Mouse (Mus musculus) adrenal gland, postnatal 25 days (tissue): ENCODE measurements at regions not wholly inside any gene's neighbourhood (a gene's known extent, or its start where the extent isn't known, plus 50 kb on each side); places are given as distances from the start of the nearest gene placed in this dataset.

ENCODE experiments used
- DNase-seq: peaks from one replicate; pipeline ENCODE4 v3.0.0; 2021; ENCODE audit warnings: mixed read lengths

DNA sequence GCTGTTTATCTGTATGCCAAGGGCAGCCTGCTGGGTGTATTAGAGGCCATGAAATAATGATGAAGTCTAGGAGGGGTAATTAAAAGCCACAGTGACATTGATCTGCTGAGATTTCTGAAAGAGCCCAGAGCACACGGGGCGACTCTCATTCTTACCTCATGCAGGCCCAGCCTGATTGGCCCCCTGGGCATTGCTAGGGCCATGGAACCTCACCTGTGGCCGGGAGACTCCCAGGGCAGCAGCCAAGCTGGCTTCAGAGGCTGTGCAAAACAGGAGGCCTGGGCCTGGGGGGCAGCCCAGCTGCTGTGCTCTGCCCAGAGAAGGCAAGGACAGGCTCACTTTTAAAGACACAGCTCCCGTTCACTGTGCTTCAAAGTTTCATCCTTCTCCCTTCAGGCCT lies 366.4 kb upstream of the 3110018I06Rik start:
- DNase-seq = no peak

DNA sequence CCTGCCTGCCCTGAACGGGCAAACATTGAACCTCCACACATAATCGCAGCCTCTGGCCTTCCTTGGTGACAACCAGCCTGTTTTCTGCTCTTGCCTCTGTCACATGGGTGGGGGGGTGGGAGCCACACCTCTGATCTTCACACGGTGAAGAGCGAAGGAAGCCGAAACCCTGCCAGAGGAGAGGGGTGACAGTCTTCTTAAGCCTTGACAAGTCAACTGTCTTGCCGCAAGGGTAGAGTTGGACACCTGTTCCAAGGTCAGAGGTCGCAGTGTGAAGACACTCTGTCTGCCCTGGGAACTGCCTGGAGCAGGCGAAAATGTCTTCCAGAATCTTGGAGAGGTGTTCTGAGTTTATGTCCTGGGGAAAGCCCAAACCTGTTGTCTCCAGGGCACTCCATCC lies 364.8 kb upstream of the 3110018I06Rik start:
- DNase-seq = no peak

- DNase-seq = no peak
Observed at GRCm38 (mm10) chr12:107124263-107124885, 364.1 kb upstream of the 3110018I06Rik start.

DNA sequence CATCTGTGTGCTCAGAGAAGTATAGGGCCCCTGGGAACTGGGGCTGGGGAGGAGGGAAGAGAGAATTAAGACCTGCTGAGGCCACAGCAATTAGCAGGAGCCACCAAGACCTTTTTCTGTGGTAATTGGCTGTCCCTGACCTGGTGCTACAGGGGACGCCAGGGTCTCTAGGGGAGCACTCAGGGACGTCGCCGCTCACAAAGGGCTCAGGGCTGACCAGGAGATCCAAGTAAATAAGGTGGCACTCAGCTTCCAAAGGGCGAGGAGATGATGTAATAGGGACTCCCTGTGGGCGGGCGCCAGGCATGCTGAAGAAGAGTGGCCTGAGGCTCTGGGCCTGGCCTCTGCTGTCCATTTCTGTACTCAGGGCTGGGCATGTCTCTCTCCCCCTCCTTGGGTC lies 363.2 kb upstream of the 3110018I06Rik start:
- DNase-seq = no peak

- no peak for DNase-seq
Observed at GRCm38 (mm10) chr12:107126056-107126455, 362.4 kb upstream of the 3110018I06Rik start.

DNA sequence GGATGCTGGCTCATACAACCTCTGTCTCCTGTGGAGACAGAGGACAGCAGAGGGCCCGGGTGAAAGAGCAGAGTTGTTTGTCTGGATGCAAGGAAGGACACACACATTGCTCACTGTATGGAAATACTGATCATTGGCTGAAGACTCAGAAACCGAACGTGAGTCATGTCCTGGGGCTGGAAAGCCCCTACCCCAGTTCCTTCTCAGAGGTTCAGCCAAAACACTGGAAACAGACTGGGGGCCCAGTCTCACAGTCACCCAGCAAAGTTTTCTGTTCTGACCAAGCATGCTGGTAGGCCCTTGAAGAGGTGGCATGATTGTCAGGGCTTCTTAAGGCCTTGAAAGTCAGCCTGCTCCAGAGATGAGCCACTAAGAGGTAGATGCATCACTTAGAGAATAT lies 360.8 kb upstream of the 3110018I06Rik start:
- no peak for DNase-seq

GRCm38 (mm10) chr12:107129232-107129631 lies 359.2 kb upstream of the 3110018I06Rik start:
- DNase-seq = no peak

DNA sequence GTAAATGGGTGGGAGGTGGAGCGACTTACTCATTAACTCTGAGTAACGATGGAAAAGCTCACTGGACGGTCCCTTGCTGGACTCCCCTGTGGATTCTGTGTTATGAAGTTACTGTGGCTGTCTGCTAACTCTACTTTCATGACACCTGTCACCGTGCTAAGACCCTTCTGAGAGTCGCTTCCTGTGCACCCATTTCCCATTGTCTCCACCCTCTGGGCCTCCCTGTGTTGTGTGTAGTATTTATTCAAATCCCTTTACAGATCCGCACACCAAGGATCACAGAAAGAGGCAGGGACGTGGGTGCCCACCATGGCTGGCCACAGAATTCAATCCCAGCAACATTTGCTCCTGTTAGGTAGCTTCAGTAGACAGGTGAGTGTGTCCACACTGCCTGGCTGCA lies 357.1 kb upstream of the 3110018I06Rik start:
- no peak for DNase-seq

DNA sequence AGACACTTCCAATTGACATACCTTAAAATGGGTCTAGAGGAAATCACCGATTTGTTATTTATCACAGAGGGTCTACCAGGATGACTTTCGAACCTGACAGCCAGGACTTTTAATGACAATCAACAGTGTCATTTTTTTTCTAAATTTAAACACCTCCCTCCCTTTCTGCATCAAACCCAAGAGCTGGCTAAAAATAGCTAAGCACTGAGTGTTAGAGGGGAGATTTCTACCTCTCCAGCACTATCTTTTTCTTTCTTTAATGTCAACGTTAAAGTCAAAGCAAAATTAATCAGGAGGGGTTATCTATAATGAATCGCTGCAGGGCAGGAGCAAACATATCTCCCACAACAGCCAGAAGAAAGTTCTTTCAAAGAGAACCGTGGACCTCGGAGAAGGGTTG lies 356.6 kb upstream of the 3110018I06Rik start:
- no peak for DNase-seq

GRCm38 (mm10) chr12:107132501-107132900 lies 355.9 kb upstream of the 3110018I06Rik start:
- no peak for DNase-seq

- no peak for DNase-seq
Observed at GRCm38 (mm10) chr12:107134353-107134752, 354.1 kb upstream of the 3110018I06Rik start.

- no peak for DNase-seq
Observed at GRCm38 (mm10) chr12:107138677-107139400, 349.6 kb upstream of the 3110018I06Rik start.

- DNase-seq = no peak
Observed at GRCm38 (mm10) chr12:107140957-107141595, 347.4 kb upstream of the 3110018I06Rik start.

DNA sequence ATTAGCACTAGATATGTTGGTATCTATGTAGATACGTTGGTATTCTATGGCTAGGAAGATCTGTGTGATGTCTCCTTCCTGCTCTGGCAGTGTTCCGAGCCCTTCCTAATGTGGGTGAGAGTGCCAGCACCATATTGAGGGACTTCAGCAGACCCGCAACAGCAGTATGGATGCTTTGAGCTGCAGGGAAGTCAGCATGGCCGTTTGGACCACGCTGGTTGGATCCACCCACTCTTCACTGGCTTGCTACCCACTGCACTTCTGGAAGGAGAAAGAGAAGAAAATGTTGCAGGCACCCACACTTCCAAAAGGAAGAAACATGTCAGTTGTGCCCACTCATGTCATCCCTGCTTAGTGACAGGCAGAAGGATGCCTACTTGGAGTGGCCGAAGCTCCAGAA lies 346.2 kb upstream of the 3110018I06Rik start:
- no peak for DNase-seq

DNA sequence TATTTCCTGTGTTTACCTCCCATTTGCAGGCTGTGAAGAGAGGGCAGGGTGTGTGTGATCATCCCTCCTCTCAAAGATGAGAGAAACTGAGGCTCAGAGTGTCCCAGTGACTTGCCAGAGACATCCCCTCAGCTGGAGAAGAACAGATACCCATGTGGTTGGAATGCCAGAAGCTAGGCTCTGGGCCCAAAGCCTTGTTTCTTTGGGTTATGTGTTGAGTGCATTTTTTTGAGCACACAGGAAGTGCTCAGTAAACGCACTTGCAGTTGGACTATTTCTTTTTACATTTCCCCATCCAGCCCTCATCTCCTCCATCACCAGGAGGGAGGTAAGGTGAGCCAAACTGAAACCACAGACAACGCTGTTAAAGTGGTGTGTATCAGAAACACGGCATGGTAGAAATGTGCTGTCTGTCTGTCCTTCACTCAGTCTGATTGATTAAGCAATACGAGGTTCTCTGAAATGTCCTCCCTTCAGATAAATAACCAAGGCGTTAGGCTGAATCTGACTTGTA lies 341.8 kb upstream of the 3110018I06Rik start:
- no peak for DNase-seq

- DNase-seq = no peak
Observed at GRCm38 (mm10) chr12:107148451-107148850, 340.0 kb upstream of the 3110018I06Rik start.

DNA sequence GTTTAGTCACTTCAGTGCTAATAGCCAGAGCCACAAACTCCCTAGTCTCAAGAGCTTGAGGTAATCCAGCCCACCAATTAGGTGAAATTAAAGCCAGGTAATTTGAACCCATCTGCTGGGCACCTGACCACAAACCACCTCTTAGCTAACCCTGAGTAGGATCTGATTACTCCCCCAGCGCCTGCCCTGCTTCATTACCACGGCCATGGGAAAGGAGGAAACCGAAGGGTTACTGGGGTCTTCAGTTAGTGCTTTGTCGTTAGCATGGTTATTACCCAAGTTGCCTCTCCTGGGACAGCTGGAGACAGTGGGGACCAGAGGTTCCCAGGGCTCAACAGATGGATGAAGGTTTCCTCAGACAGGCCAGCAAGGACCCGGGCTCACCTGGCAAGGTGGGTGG lies 337.3 kb upstream of the 3110018I06Rik start:
- no peak for DNase-seq

GRCm38 (mm10) chr12:107154668-107155067 lies 333.8 kb upstream of the 3110018I06Rik start:
- no peak for DNase-seq

DNA sequence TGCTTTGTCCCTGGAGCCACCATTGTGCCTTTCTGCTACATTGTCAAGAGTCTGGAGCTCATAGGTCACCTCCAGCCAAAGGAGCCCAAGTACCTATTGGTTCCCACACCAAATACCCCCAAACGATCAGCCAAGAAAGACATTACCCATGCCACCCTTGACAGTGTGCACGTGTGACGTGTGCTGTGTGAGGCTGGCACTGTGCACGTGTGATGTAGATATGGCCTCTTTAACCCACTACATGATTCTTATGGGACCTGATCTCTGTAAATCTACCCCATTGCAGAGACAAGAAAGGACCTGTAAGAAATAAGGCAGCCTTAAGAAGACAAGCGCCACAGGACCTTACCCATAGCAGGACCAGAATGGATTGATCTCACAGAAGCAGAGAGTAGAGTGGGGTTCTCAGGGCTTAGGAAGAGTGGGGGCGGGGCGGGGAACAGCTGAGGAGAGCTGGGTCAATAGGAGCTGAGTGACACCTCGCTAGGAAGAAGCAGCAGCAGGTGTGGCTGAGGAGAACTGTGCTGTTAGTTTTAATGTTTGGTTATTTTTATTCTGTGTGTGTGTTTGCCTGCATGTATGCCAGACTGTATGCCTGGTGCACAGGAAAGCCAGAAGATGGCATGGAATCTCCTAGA lies 331.5 kb upstream of the 3110018I06Rik start:
- no peak for DNase-seq

DNA sequence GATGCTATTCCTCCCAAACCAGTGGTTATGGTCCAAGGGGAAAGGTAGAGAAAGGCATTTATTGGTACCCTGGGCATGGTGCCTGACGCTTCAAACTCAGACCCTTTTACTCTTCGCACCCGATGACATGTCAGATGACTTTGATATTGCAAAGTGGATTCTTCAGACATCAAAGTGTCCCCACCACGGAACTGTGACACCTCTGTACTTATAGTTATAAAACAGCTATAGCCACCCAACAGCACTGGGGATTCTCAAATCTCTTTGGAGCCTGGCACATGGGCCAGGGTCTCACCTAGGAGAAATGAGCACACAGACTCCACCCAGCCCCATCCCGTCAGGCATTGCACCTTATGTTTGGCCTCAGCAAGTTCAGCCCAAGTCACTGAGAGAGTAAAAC lies 329.3 kb upstream of the 3110018I06Rik start:
- DNase-seq = no peak

GRCm38 (mm10) chr12:107160137-107160536 lies 328.3 kb upstream of the 3110018I06Rik start:
- DNase-seq = no peak

GRCm38 (mm10) chr12:107160628-107161027 lies 327.8 kb upstream of the 3110018I06Rik start:
- DNase-seq = no peak

- DNase-seq = no peak
Observed at GRCm38 (mm10) chr12:107170926-107171325, 317.5 kb upstream of the 3110018I06Rik start.
